Mouse (Mus musculus) cerebellum, adult 2 months (tissue): ENCODE data around the gene 6030468B19Rik. TPM values are rescaled to one million over a fixed set of nuclear protein-coding genes. Genes with fewer than 3 reads are reported as not detected.
A peak's percentile ranks its signal among the peaks of the same experiment; 100 is the strongest.

ENCODE experiments used
- DNase-seq, 2 experiments: peaks; one replicate each; pipeline ENCODE4 v3.0.0; 2021
- H3K27ac ChIP-seq: fragments of 200-500 bp; 2 replicates; pipeline ENCODE4 v1.5.1; 2012; ENCODE audit warnings: low read length, control low read depth, inconsistent platforms; ENCODE audit not compliant: insufficient read depth
- H3K27me3 ChIP-seq: fragments of 200-500 bp; 2 replicates; pipeline ENCODE4 v1.6.1; 2012; ENCODE audit warnings: inconsistent platforms, mild to moderate bottlenecking, low read length, moderate library complexity; ENCODE audit not compliant: control insufficient read depth, insufficient read depth
- H3K4me1 ChIP-seq: fragments of 200-500 bp; 2 replicates; pipeline ENCODE4 v1.6.1; 2011; ENCODE audit warnings: low read length; ENCODE audit not compliant: control insufficient read depth, insufficient read depth
- H3K4me3 ChIP-seq: fragments of 200-500 bp; replicated peaks from 2 replicates; pipeline ENCODE3; 2011; ENCODE audit warnings: mild to moderate bottlenecking, low read depth, low read length, control low read depth; ENCODE audit not compliant: insufficient read depth
- CTCF ChIP-seq: fragments of 200-500 bp; IDR thresholded peaks from 2 replicates; pipeline ENCODE4 v1.5.1; 2011; ENCODE audit warnings: low read depth, mild to moderate bottlenecking, control low read depth, low read length, moderate library complexity, borderline replicate concordance; ENCODE audit not compliant: insufficient read depth
- POLR2A ChIP-seq: fragments of 200-500 bp; IDR thresholded peaks from 2 replicates; pipeline ENCODE4 v1.6.1; 2011; ENCODE audit warnings: low read length, control low read depth, borderline replicate concordance; ENCODE audit not compliant: insufficient read depth
- WGBS: fragments of 180-500 bp; shearing (Covaris S2); methylation state at CpG from one replicate; pipeline ENCODE4 v1.1.7; 2018; 5-methylcytosine and 5-hydroxymethylcytosine counted together
- polyA plus RNA-seq: library from polyadenylated mRNA; depleted of rRNA; stranded (reverse); fragments of >200 nt; gene quantifications from 2 replicates; pipeline ENCODE4 v1.2.3, GENCODE M21; 2012

6030468B19Rik gene
- polyA plus RNA-seq, 1 experiment, result not detected

GRCm38 (mm10) chr11:117774925-117775324 is 22.5 kb upstream of the 6030468B19Rik start:
- Histone ChIP-seq H3K27ac (no peak overlapping the region), H3K27me3 (peaks cover 2% of the 10 kb centered on the region; the same call in 1 of the 2 replicates), H3K4me1 (peaks cover 3% of the 10 kb centered on the region; the same call in 1 of the 2 replicates), H3K4me3 (no peak overlapping the region)
- TF ChIP-seq POLR2A (no peak), CTCF (no peak)
- DNase-seq, result no peak
- WGBS, result 66% methylated on average over 10 of the region's 10 CpGs

- 50% methylated on average over 13 of the region's 13 CpGs for WGBS
- Histone ChIP-seq H3K27ac (no peak overlapping the region), H3K27me3 (peaks cover 2% of the 10 kb centered on the region; the same call in 1 of the 2 replicates), H3K4me1 (peaks cover 3% of the 10 kb centered on the region; the same call in 1 of the 2 replicates), H3K4me3 (no peak overlapping the region)
- DNase-seq, result no peak
- TF ChIP-seq CTCF, result no peak
- TF ChIP-seq POLR2A, result no peak
Observed at GRCm38 (mm10) chr11:117775540-117775939, 21.9 kb upstream of the 6030468B19Rik start.

- DNase-seq, result no peak
- Histone ChIP-seq H3K4me3 (no peak overlapping the region), H3K4me1 (peaks cover 3% of the 10 kb centered on the region; the same call in 1 of the 2 replicates), H3K27me3 (peaks cover 2% of the 10 kb centered on the region; the same call in 1 of the 2 replicates), H3K27ac (no peak overlapping the region)
- 84% methylated on average over 14 of the region's 14 CpGs for WGBS
- TF ChIP-seq CTCF, result no peak
- no peak for TF ChIP-seq POLR2A
Observed at GRCm38 (mm10) chr11:117776085-117776792, 21.2 kb upstream of the 6030468B19Rik start.

- no peak overlapping the region for H3K4me3 ChIP-seq
- peaks cover 3% of the 10 kb centered on the region; the same call in 1 of the 2 replicates for H3K4me1 ChIP-seq
- peaks cover 2% of the 10 kb centered on the region; the same call in 1 of the 2 replicates for H3K27me3 ChIP-seq
- no peak overlapping the region for H3K27ac ChIP-seq
- TF ChIP-seq CTCF, result no peak
- TF ChIP-seq POLR2A, result no peak
- 88% methylated on average over 5 of the region's 5 CpGs for WGBS
- no peak for DNase-seq
Observed at GRCm38 (mm10) chr11:117777111-117777510, 20.3 kb upstream of the 6030468B19Rik start.

GRCm38 (mm10) chr11:117778031-117778430 is 19.4 kb upstream of the 6030468B19Rik start:
- no peak for TF ChIP-seq CTCF
- TF ChIP-seq POLR2A, result no peak
- H3K4me3 ChIP-seq, result no peak overlapping the region
- peaks cover 5% of the 10 kb centered on the region; the same call in 1 of the 2 replicates for H3K4me1 ChIP-seq
- no peak for DNase-seq
- H3K27me3 ChIP-seq, result peaks cover 3% of the 10 kb centered on the region; the same call in 1 of the 2 replicates
- 92% methylated on average over 11 of the region's 11 CpGs for WGBS
- no peak overlapping the region for H3K27ac ChIP-seq

- Histone ChIP-seq H3K27ac (no peak overlapping the region; the same call in 1 of the 2 replicates), H3K4me1 (peaks cover 5% of the 10 kb centered on the region; the same call in 1 of the 2 replicates), H3K27me3 (peaks cover 5% of the 10 kb centered on the region; the same call in 1 of the 2 replicates), H3K4me3 (no peak overlapping the region)
- TF ChIP-seq POLR2A, result no peak
- TF ChIP-seq CTCF, result no peak
- WGBS, result 87% methylated on average over 12 of the region's 12 CpGs
- no peak for DNase-seq
Observed at GRCm38 (mm10) chr11:117778851-117779433, 18.5 kb upstream of the 6030468B19Rik start.

- Histone ChIP-seq H3K4me1 (peaks cover 5% of the 10 kb centered on the region; the same call in 1 of the 2 replicates), H3K27me3 (peaks cover 5% of the 10 kb centered on the region; the same call in 1 of the 2 replicates), H3K4me3 (no peak overlapping the region), H3K27ac (peak overlapping the region; percentile 56; the same call in 1 of the 2 replicates)
- DNase-seq, result peak in 1 of 2 experiments; percentile 32
- 19% methylated on average over 38 of the region's 38 CpGs for WGBS
- TF ChIP-seq CTCF (no peak), POLR2A (no peak)
Observed at GRCm38 (mm10) chr11:117779434-117780198, 17.8 kb upstream of the 6030468B19Rik start.
